Mouse (Mus musculus): ENCODE data around the gene Itgb3. TPM values are rescaled to one million over a fixed set of nuclear protein-coding genes. Genes with fewer than 3 reads are reported as not detected.

Gene Itgb3
- polyA plus RNA-seq, 1 experiment from 2014 or later: 5.1 TPM

DNA sequence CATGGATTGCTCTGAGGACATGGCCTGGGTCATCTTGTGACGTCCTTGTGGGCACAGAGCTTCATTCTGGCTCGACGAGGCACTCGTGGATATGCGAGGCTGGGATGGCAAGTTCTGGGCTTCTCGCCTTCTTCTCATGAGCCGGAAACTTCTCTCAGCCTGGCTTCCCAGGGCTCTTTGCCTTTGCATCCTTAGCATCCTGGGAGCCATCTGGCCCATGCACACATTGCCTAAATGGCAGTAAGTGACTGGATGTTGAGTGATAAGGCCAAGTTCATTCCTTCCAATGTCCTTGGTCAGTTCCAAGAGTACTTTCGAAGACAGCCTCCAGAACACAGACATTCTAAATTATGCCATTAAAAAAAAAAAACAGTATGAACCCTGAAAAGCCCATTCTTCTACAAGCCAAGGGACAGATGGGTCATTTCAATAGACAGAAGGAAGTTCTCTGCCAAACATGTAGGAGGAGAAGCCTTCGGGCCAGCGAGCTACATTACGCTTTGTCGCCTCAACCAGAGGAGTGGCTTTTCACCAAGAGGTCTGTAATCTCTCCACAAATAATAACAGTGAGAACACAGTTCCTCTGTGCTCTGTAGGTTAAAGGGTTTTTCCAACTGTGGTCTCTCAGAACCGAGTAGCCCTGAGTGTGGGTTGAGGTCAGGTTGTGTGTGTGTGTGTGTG is 8.4 kb upstream of the Itgb3 start:
- no peaks in the 10 kb centered on the region for H3K27me3 ChIP-seq (ENCODE audit: control insufficient read depth, insufficient read depth, low read length)
- H3K4me3 ChIP-seq (ENCODE audit: low read depth, low read length): no peak overlapping the region
- no peak for TF ChIP-seq EP300 (optimal IDR thresholded peaks at IDR 0.05)
- TF ChIP-seq CTCF (IDR thresholded peaks at IDR 0.05; ENCODE audit: low read depth): no peak
- H3K4me2 ChIP-seq (replicated peaks; ENCODE audit: low read depth): no peak overlapping the region
- ATAC-seq (ENCODE audit: low FRiP score, low TSS enrichment) (peak; percentile 32; the same call in 1 of the 2 replicates), DNase-seq (ENCODE audit: low spot score) (no peak)
- no peaks in the 10 kb centered on the region for H3K4me1 ChIP-seq (replicated peaks; ENCODE audit: control insufficient read depth, insufficient read depth)
- no peak overlapping the region for H3K9ac ChIP-seq (ENCODE audit: low read length)
- H3K36me3 ChIP-seq (ENCODE audit: control insufficient read depth, insufficient read depth, low read length): no peaks in the 10 kb centered on the region
- H3K9me3 ChIP-seq (ENCODE audit: control insufficient read depth, low read length): no peaks in the 10 kb centered on the region
- H3K27ac ChIP-seq (replicated peaks): peak overlapping the region; percentile 69
- WGBS: 54% methylated on average over 13 of the region's 13 CpGs

DNA sequence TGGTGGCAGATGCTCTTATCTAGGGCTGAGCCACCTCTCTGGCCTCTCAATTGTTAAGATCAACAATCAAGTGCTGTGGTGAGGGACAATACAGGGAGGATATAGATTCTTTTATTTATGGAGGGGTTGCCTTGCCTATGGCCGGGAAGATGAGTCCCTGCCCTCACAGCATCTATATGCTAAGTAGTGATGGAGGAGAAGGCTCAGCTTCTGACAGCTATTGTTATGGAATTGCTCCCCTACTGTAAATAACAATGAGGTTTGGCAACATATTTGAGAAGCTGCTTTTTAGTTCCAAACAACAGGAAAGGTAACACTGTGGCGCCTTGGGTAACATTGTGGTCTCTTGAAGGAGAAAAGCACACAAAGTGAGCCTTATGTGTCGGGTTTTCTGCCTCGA is 7.1 kb upstream of the Itgb3 start:
- Histone ChIP-seq H3K36me3 (ENCODE audit: control insufficient read depth, insufficient read depth, low read length) (no peaks in the 10 kb centered on the region), H3K4me3 (ENCODE audit: low read depth, low read length) (no peak overlapping the region), H3K4me2 (replicated peaks; ENCODE audit: low read depth) (no peak overlapping the region), H3K9me3 (ENCODE audit: control insufficient read depth, low read length) (no peaks in the 10 kb centered on the region), H3K4me1 (replicated peaks; ENCODE audit: control insufficient read depth, insufficient read depth) (no peaks in the 10 kb centered on the region), H3K27me3 (ENCODE audit: control insufficient read depth, insufficient read depth, low read length) (no peaks in the 10 kb centered on the region), H3K9ac (ENCODE audit: low read length) (no peak overlapping the region), H3K27ac (replicated peaks) (no peak overlapping the region)
- WGBS: 58% methylated on average over 4 of the region's 4 CpGs
- DNase-seq (ENCODE audit: low spot score) (no peak), ATAC-seq (ENCODE audit: low FRiP score, low TSS enrichment) (no peak)
- TF ChIP-seq EP300 (optimal IDR thresholded peaks at IDR 0.05) (no peak), CTCF (IDR thresholded peaks at IDR 0.05; ENCODE audit: low read depth) (no peak)

DNA sequence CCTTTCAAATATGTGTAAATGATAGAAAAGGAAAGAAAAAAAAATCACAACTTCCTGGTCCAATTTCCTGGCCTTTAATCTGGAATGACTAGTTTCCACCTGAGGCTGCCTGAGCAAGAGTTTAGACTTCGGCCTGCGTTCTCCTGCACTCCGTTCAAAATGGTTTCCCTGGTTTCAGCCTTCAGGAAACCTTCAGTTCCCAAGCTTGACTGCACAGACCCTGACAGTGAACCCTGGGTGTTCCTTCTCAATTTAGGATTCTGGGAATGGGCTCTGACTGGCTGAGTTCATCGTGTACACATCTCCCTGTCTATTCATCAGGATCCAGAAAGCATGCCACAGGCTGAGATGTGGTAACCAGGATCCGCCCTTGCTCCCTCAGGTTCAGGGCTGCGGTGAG is 3.6 kb upstream of the Itgb3 start:
- 62% methylated on average over 6 of the region's 6 CpGs for WGBS

DNA sequence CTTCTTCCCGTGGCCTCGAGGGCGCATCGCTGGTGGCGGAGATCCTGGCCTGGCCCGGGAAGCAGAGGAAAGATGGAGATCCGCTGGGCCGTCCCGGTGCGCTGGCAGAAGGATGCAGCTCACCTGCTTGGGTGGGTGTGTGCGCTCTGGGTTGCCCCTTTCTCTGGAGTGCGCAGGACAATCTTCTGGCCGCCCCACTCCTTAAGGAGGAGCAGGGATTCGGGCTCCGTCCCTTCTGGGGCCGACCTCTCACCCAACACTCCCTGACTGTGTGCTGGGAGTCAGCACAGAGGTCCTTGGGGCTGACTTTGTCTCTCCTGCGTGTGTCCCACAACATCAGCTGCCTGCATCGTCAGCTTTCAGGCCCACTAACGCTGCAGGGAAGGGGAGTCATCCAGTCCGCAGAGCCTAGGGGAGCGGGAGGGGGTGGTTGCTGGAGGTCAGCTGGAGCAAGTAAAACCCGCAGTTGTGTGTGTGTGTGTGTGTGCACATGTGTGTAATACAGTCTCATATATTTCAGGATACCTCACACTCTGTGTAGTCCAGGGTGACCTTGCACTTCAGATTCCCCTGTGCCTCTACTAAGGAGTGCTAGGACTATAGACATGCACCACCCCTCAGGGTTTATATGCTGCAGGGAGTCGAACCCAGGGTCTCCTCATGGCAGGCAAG is 585 bp downstream of the Itgb3 start:
- TF ChIP-seq EP300 (optimal IDR thresholded peaks at IDR 0.05) (no peak), CTCF (IDR thresholded peaks at IDR 0.05; ENCODE audit: low read depth) (no peak)
- Histone ChIP-seq H3K9ac (ENCODE audit: low read length) (peak overlapping the region; percentile 75), H3K36me3 (ENCODE audit: control insufficient read depth, insufficient read depth, low read length) (no peaks in the 10 kb centered on the region), H3K4me3 (ENCODE audit: low read depth, low read length) (peak overlapping the region; percentile 54), H3K27me3 (ENCODE audit: control insufficient read depth, insufficient read depth, low read length) (no peaks in the 10 kb centered on the region; the same call in 1 of the 2 replicates), H3K4me1 (replicated peaks; ENCODE audit: control insufficient read depth, insufficient read depth) (peaks cover 3% of the 10 kb centered on the region; the same call in 1 of the 2 replicates), H3K9me3 (ENCODE audit: control insufficient read depth, low read length) (no peaks in the 10 kb centered on the region), H3K4me2 (replicated peaks; ENCODE audit: low read depth) (peak overlapping the region; percentile 72), H3K27ac (replicated peaks) (peak overlapping the region; percentile 82)
- ATAC-seq (ENCODE audit: low FRiP score, low TSS enrichment) (peak; percentile 36), DNase-seq (ENCODE audit: low spot score) (no peak)
- 4% methylated on average over 23 of the region's 23 CpGs for whole genome bisulfite sequencing

More for the DNA sequence above, 3.6 kb upstream of the Itgb3 start:
- ATAC-seq (ENCODE audit: low FRiP score, low TSS enrichment) (no peak), DNase-seq (ENCODE audit: low spot score) (no peak)
- Histone ChIP-seq H3K36me3 (ENCODE audit: control insufficient read depth, insufficient read depth, low read length) (no peaks in the 10 kb centered on the region), H3K4me1 (replicated peaks; ENCODE audit: control insufficient read depth, insufficient read depth) (no peaks in the 10 kb centered on the region; the same call in 1 of the 2 replicates), H3K4me2 (replicated peaks; ENCODE audit: low read depth) (no peak overlapping the region), H3K9me3 (ENCODE audit: control insufficient read depth, low read length) (no peaks in the 10 kb centered on the region), H3K27ac (replicated peaks) (no peak overlapping the region), H3K4me3 (ENCODE audit: low read depth, low read length) (no peak overlapping the region), H3K27me3 (ENCODE audit: control insufficient read depth, insufficient read depth, low read length) (no peaks in the 10 kb centered on the region; the same call in 1 of the 2 replicates), H3K9ac (ENCODE audit: low read length) (no peak overlapping the region)
- TF ChIP-seq EP300 (optimal IDR thresholded peaks at IDR 0.05) (no peak), CTCF (IDR thresholded peaks at IDR 0.05; ENCODE audit: low read depth) (no peak)

DNA sequence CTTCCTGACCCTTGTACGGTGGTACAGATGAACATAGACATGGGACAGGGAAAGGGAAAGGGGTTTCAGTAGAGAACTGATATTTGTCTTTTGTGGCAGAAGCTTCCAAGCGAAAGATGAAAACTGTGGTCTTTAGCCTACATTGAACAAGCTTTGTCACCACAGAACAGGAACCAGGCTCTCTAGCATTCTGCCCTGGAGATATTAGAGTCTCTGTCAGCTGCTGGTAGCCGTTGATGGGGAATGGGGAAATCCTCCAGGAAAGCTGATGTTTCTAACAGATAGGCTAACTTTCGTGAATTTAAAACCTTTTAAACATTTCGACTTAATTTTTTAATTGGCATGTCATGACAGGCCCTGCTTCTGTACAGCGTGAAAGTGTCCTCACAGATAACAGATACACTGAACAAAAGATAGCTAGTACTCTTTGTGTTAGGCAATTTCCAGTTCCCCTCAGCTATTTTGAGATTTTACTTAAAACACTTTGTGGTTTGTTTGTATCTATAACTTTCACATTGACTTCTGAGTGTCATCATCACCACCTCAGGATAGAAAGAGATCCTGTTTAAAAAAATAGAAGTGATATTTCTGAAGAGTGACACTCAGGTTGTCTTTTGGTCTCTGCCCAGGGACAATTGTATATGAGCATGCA is 1.4 kb downstream of the Itgb3 start:
- DNase-seq (ENCODE audit: low spot score) (no peak), ATAC-seq (ENCODE audit: low FRiP score, low TSS enrichment) (no peak)
- 59% methylated on average over 6 of the region's 6 CpGs for WGBS
- Histone ChIP-seq H3K36me3 (ENCODE audit: control insufficient read depth, insufficient read depth, low read length) (no peaks in the 10 kb centered on the region), H3K27me3 (ENCODE audit: control insufficient read depth, insufficient read depth, low read length) (no peaks in the 10 kb centered on the region; the same call in 1 of the 2 replicates), H3K4me2 (replicated peaks; ENCODE audit: low read depth) (peak overlapping the region; percentile 72), H3K9me3 (ENCODE audit: control insufficient read depth, low read length) (no peaks in the 10 kb centered on the region), H3K9ac (ENCODE audit: low read length) (peak overlapping the region; percentile 75), H3K4me1 (replicated peaks; ENCODE audit: control insufficient read depth, insufficient read depth) (peaks cover 3% of the 10 kb centered on the region; the same call in 1 of the 2 replicates), H3K27ac (replicated peaks) (peak overlapping the region; percentile 82), H3K4me3 (ENCODE audit: low read depth, low read length) (peak overlapping the region; percentile 54)
- TF ChIP-seq EP300 (optimal IDR thresholded peaks at IDR 0.05) (no peak), CTCF (IDR thresholded peaks at IDR 0.05; ENCODE audit: low read depth) (no peak)
